Mouse (Mus musculus) lung, postnatal 0 days (tissue): Measurements from ENCODE around the gene Ufl1. TPM values are rescaled to one million over a fixed set of nuclear protein-coding genes. Genes with fewer than 3 reads are reported as not detected.

Experiments
- ATAC-seq: fragments of 200-750 bp; cut with Nextera tagmentation; 2 replicates; pipeline ENCODE4 v1.8.0; 2017; ENCODE audit warnings: moderate library complexity
- DNase-seq: peaks from one replicate; pipeline ENCODE4 v3.0.0-alpha.2; 2016; ENCODE audit warnings: low spot score
- H3K27ac ChIP-seq: fragments of 300-500 bp; sonication (generic); 2 replicates; pipeline ENCODE4 v1.5.1; 2014; ENCODE audit warnings: antibody characterized with exemption, mild to moderate bottlenecking, low read length, mixed read lengths
- H3K27me3 ChIP-seq: fragments of 300-500 bp; sonication (generic); replicated peaks from 2 replicates; pipeline ENCODE4 v1.6.1; 2014; ENCODE audit warnings: low read length, mixed read lengths; ENCODE audit not compliant: insufficient read depth
- H3K36me3 ChIP-seq: fragments of 300-500 bp; sonication (generic); 2 replicates; pipeline ENCODE4 v1.6.1; 2014; ENCODE audit warnings: low read length, mixed read lengths; ENCODE audit not compliant: insufficient read depth
- H3K4me1 ChIP-seq: fragments of 300-500 bp; sonication (generic); 2 replicates; pipeline ENCODE4 v1.6.1; 2014; ENCODE audit warnings: antibody characterized with exemption, low read depth, low read length, mixed read lengths; ENCODE audit not compliant: insufficient read depth
- H3K4me2 ChIP-seq: fragments of 300-500 bp; sonication (generic); replicated peaks from 2 replicates; pipeline ENCODE4 v1.6.1; 2014; ENCODE audit warnings: low read depth, mild to moderate bottlenecking, low read length, moderate library complexity, mixed read lengths
- H3K4me3 ChIP-seq: fragments of 300-500 bp; sonication (generic); 2 replicates; pipeline ENCODE4 v1.5.1; 2014; ENCODE audit warnings: low read depth, low read length
- H3K9ac ChIP-seq: fragments of 300-500 bp; sonication (generic); replicated peaks from 2 replicates; pipeline ENCODE4 v1.6.1; 2014; ENCODE audit warnings: low read depth, mild to moderate bottlenecking
- H3K9me3 ChIP-seq: fragments of 300-500 bp; sonication (generic); 2 replicates; pipeline ENCODE4 v1.6.1; 2016; ENCODE audit warnings: low read length, mixed read lengths
- CTCF ChIP-seq: IDR thresholded peaks from 2 replicates; pipeline ENCODE4 v1.5.1; 2016; ENCODE audit warnings: antibody characterized with exemption, mild to moderate bottlenecking
- EP300 ChIP-seq: IDR thresholded peaks from 2 replicates; pipeline ENCODE4 v1.6.1; 2016; ENCODE audit warnings: antibody characterized with exemption, mild to moderate bottlenecking, control low read depth
- whole genome bisulfite sequencing: fragments of 180-500 bp; shearing (Covaris S2); extraction: QIAGEN DNeasy Blood & Tissue Kit; methylation state at CpG from one replicate; pipeline ENCODE4 v1.1.7; 2014; 5-methylcytosine and 5-hydroxymethylcytosine counted together
- polyA plus RNA-seq: library from polyadenylated mRNA; unstranded; fragments of >200 nt; fragmentation: Nextera tagmentation; extraction: Ambion mirVana; gene quantifications from 2 replicates; pipeline ENCODE4 v1.2.1, GENCODE M21; 2015

Gene Ufl1
- polyA plus RNA-seq, 1 experiment from 2014 or later: 40.4 TPM

DNA sequence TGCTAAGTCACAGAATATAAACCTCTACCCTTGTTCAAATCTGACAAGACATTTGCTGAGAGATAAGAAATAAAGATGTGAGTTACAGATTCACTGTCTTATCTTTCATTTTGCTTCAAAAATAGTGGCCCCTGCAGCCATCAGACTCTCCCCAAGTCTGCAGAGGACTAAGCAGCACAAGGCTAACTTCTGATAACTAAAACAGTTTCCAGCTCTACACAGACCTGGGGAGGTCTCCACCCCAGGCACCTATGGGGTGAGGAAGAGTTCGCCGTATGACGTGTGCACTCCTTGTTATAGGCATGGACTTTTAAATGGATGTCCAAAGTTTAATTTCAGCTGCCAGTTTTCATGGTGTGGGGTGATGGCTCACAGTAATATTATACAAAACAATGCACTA lies 49.1 kb downstream of the Ufl1 start:
- Histone ChIP-seq H3K9me3 (no peaks in the 10 kb centered on the region), H3K27ac (no peak overlapping the region), H3K4me1 (no peaks in the 10 kb centered on the region), H3K4me2 (no peak overlapping the region), H3K27me3 (no peaks in the 10 kb centered on the region), H3K4me3 (no peak overlapping the region), H3K9ac (no peak overlapping the region), H3K36me3 (no peaks in the 10 kb centered on the region)
- DNase-seq (no peak), ATAC-seq (no peak)
- TF ChIP-seq CTCF: no peak
- TF ChIP-seq EP300: no peak
- WGBS: 74% methylated on average over 3 of the region's 3 CpGs

DNA sequence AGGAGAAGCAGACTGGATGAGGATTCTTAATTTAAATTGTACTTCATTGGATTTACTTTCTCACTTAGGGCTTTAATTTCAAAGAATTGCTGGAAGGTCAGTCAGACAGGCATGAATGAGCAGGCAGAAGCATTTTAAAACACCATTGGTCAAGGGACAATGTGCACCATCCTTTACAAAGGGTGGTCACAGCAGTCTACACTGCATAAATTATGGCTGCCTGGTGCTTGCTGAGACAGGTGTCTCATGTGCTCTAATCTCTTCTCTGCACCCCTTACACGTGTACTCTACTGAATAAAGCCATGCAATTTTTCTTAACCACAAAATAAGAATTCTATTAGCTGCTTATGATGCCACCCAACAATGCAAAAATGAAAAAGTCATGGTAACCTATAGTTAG lies 54.1 kb downstream of the Ufl1 start:
- H3K27me3 ChIP-seq: no peaks in the 10 kb centered on the region
- no peaks in the 10 kb centered on the region for H3K4me1 ChIP-seq
- no peaks in the 10 kb centered on the region for H3K36me3 ChIP-seq
- DNase-seq (no peak), ATAC-seq (no peak)
- no peak overlapping the region for H3K4me3 ChIP-seq
- no peak overlapping the region for H3K9ac ChIP-seq
- H3K27ac ChIP-seq: no peak overlapping the region
- H3K4me2 ChIP-seq: no peak overlapping the region
- H3K9me3 ChIP-seq: no peaks in the 10 kb centered on the region
- no peak for TF ChIP-seq CTCF
- no peak for TF ChIP-seq EP300
- WGBS: 28% methylated on average over 1 of the region's 1 CpGs

DNA sequence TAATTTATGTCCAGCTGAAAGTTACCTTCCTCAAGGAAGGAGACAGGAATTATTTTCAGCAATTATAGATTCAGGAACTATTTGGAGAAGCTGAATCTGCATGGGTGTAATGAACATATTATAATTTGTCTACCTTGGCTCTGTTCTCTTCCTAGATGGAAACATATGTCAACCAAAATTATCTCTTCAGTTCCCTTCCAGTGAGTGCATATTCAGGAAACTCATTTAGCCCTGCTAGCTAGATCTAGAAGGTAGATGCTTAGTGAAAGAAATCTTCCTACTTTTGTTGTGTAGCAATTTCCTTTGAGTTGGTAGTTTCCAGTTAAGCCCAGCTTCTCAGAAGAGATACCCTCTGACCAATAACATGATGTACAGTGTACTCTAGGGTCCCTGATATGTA lies 59.7 kb downstream of the Ufl1 start:
- H3K4me1 ChIP-seq: no peaks in the 10 kb centered on the region
- H3K36me3 ChIP-seq: no peaks in the 10 kb centered on the region
- DNase-seq (no peak), ATAC-seq (no peak)
- TF ChIP-seq CTCF (no peak), EP300 (no peak)
- H3K9ac ChIP-seq: no peak overlapping the region
- no peaks in the 10 kb centered on the region for H3K27me3 ChIP-seq
- H3K27ac ChIP-seq: no peak overlapping the region
- H3K9me3 ChIP-seq: no peaks in the 10 kb centered on the region
- no peak overlapping the region for H3K4me2 ChIP-seq
- no peak overlapping the region for H3K4me3 ChIP-seq

DNA sequence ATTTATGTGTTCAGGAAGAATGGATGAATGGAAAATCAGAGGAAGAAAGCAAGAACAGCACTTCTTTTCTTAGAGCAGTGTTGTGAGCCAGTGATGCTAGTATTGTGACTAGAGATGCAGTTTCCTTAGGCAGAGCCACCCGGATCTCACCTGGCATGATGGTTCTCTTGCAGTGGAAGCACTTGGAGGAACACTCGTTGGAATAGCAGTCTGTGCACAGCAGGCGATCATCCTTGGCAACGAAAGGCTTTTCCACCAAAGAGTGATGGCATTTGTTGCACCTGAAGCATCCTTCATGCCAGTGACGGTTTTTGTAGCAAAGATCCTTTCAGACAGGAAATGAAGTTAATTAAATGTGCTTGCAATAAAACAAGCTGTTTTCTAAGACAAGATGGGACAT lies 68.2 kb downstream of the Ufl1 start:
- no peaks in the 10 kb centered on the region for H3K4me1 ChIP-seq
- TF ChIP-seq EP300: no peak
- no peak for TF ChIP-seq CTCF
- ATAC-seq (no peak), DNase-seq (no peak)
- no peak overlapping the region for H3K9ac ChIP-seq
- H3K4me2 ChIP-seq: no peak overlapping the region
- no peak overlapping the region for H3K4me3 ChIP-seq
- 44% methylated on average over 5 of the region's 5 CpGs for WGBS
- H3K27me3 ChIP-seq: no peaks in the 10 kb centered on the region
- H3K27ac ChIP-seq: no peak overlapping the region
- H3K9me3 ChIP-seq: no peaks in the 10 kb centered on the region
- no peaks in the 10 kb centered on the region for H3K36me3 ChIP-seq

DNA sequence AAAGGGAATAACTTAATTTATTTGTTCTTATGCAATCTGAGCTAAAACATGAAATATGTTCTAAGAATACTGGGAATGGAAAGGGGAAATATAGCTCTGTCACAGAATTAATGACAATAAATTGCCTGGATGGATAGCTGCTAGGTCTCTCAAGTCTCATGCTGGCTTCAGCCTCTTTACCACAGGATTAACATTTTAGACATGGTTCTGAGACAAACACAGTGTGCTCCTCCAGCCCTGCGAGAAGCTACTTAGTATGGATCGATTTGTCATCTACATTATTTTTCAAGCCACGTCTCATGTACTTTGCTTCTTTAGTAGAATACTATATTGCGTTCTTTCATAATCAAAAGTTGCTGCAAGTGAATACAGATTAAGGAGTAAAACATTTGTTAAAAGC lies 75.5 kb downstream of the Ufl1 start:
- no peak for TF ChIP-seq CTCF
- TF ChIP-seq EP300: no peak
- H3K4me2 ChIP-seq: no peak overlapping the region
- no peaks in the 10 kb centered on the region for H3K9me3 ChIP-seq
- no peaks in the 10 kb centered on the region for H3K27me3 ChIP-seq
- ATAC-seq (no peak), DNase-seq (no peak)
- 85% methylated on average over 4 of the region's 4 CpGs for WGBS
- H3K4me3 ChIP-seq: no peak overlapping the region
- no peak overlapping the region for H3K27ac ChIP-seq
- no peak overlapping the region for H3K9ac ChIP-seq
- H3K36me3 ChIP-seq: no peaks in the 10 kb centered on the region
- H3K4me1 ChIP-seq: no peaks in the 10 kb centered on the region

Other genes starting within 250 kb of the Ufl1 start
- 0.25 and 0.57 TPM in 2 replicates for gene Fhl5, start 38.9 kb downstream of the Ufl1 start, polyA plus RNA-seq